Mouse (Mus musculus) heart, adult 2 months (tissue): ENCODE results near the gene 4632433K11Rik. TPM values are rescaled to one million over a fixed set of nuclear protein-coding genes. Genes with fewer than 3 reads are reported as not detected.
"Not testable (repeated sequence)": the region's sequence is repeated elsewhere in the genome, so short reads cannot be mapped to it uniquely, and the experiment has no call there.

Experiments
- DNase-seq, 2 experiments: peaks; one replicate each; pipeline ENCODE4 v3.0.0; 2021
- H3K27ac ChIP-seq: fragments of 200-600 bp; 2 replicates; pipeline ENCODE4 v1.8.1; 2022
- H3K27me3 ChIP-seq: fragments of 200-500 bp; 2 replicates; pipeline ENCODE4 v1.6.1; 2012; ENCODE audit warnings: mild to moderate bottlenecking, low read length, inconsistent platforms, mixed read lengths; ENCODE audit not compliant: control insufficient read depth, insufficient read depth
- H3K36me3 ChIP-seq: fragments of 200-500 bp; 2 replicates; pipeline ENCODE4 v1.6.1; 2012; ENCODE audit warnings: low read length, inconsistent platforms; ENCODE audit not compliant: control insufficient read depth, insufficient read depth
- H3K4me1 ChIP-seq: fragments of 200-500 bp; 2 replicates; pipeline ENCODE4 v1.6.1; 2011; ENCODE audit warnings: low read length; ENCODE audit not compliant: control insufficient read depth, insufficient read depth
- H3K4me3 ChIP-seq: fragments of 200-600 bp; 2 replicates; pipeline ENCODE4 v1.8.1; 2022
- H3K79me2 ChIP-seq: fragments of 200-500 bp; replicated peaks from 2 replicates; pipeline ENCODE4 v1.6.1; 2012; ENCODE audit warnings: mild to moderate bottlenecking, inconsistent platforms, low read length, moderate library complexity, mixed read lengths; ENCODE audit not compliant: control insufficient read depth, insufficient read depth
- H3K9ac ChIP-seq: fragments of 200-500 bp; 2 replicates; pipeline ENCODE4 v1.6.1; 2012; ENCODE audit warnings: low read depth, mild to moderate bottlenecking, control low read depth, inconsistent platforms, low read length, mixed read lengths
- CTCF ChIP-seq: fragments of 200-600 bp; IDR thresholded peaks from 2 replicates; pipeline ENCODE4 v1.8.1; 2022; ENCODE audit warnings: antibody characterized with exemption, mild to moderate bottlenecking, moderate library complexity
- EP300 ChIP-seq: fragments of 200-500 bp; IDR thresholded peaks from 2 replicates; pipeline ENCODE4 v1.6.1; 2011; ENCODE audit warnings: low read depth, low read length, control low read depth; ENCODE audit not compliant: insufficient read depth
- POLR2A ChIP-seq: fragments of 200-500 bp; IDR thresholded peaks from 2 replicates; pipeline ENCODE4 v1.6.1; 2011; ENCODE audit warnings: mild to moderate bottlenecking, low read depth, low read length, control low read depth; ENCODE audit not compliant: insufficient read depth
- WGBS: fragments of 180-500 bp; shearing (Covaris S2); methylation state at CpG from one replicate; pipeline ENCODE4 v1.1.7; 2018; 5-methylcytosine and 5-hydroxymethylcytosine counted together
- intact Hi-C: fragments of 180-260 bp; cut with DNase I; formaldehyde crosslinking; loops from one replicate; pipeline ENCODE4 v1.15.1; 2025
- polyA plus RNA-seq: library from polyadenylated mRNA; depleted of rRNA; stranded (reverse); fragments of >200 nt; gene quantifications from 2 replicates; pipeline ENCODE4 v1.2.3, GENCODE M21; 2012
- total RNA-seq, 2 experiments: library from RNA; stranded (reverse); gene quantifications; 2 replicates each; pipeline ENCODE4 v1.2.3; 2021

The 4632433K11Rik gene
- total and polyA plus RNA-seq, 3 experiments: not detected

GRCm38 (mm10) chr7:5074984-5075383 lies 41.1 kb downstream of the 4632433K11Rik start:
- no peaks in the 10 kb centered on the region for H3K4me1 ChIP-seq
- peaks cover 12% of the 10 kb centered on the region for H3K36me3 ChIP-seq
- peaks cover 2% of the 10 kb centered on the region for H3K79me2 ChIP-seq
- H3K27me3 ChIP-seq: no peaks in the 10 kb centered on the region
- TF ChIP-seq POLR2A (no peak), CTCF (no peak), EP300 (no peak)
- H3K27ac ChIP-seq: no peak overlapping the region
- no peak overlapping the region for H3K4me3 ChIP-seq
- WGBS: 90% methylated on average over 5 of the region's 5 CpGs
- no peak for DNase-seq
- intact Hi-C loops: no loop called here
- H3K9ac ChIP-seq: no peak overlapping the region

GRCm38 (mm10) chr7:5076931-5077330 lies 43.0 kb downstream of the 4632433K11Rik start:
- H3K4me1 ChIP-seq: peaks cover 1% of the 10 kb centered on the region
- WGBS: 75% methylated on average over 2 of the region's 2 CpGs
- no peak overlapping the region for H3K9ac ChIP-seq
- peaks cover 1% of the 10 kb centered on the region for H3K79me2 ChIP-seq
- intact Hi-C loops: no loop called here
- peaks cover 13% of the 10 kb centered on the region for H3K36me3 ChIP-seq
- no peak for DNase-seq
- H3K4me3 ChIP-seq: no peak overlapping the region
- TF ChIP-seq CTCF (no peak), POLR2A (no peak), EP300 (no peak)
- H3K27me3 ChIP-seq: no peaks in the 10 kb centered on the region
- no peak overlapping the region for H3K27ac ChIP-seq

- 35% methylated on average over 10 of the region's 13 CpGs for WGBS
- not testable (repeated sequence) for H3K27me3 ChIP-seq, H3K4me1 ChIP-seq, DNase-seq, H3K79me2 ChIP-seq
- Histone ChIP-seq H3K27ac (peak overlapping the region; percentile 96), H3K9ac (peak overlapping the region; percentile 45), H3K36me3 (peaks cover 17% of the 10 kb centered on the region), H3K4me3 (peak overlapping the region; percentile 95)
- intact Hi-C loops: loop anchor here (1.0 kb wide), 1 partner anchor 46 kb away; the partner anchor contains the start of gene Rasl2-9
These were observed 45.6 kb downstream of the 4632433K11Rik start for GRCm38 (mm10) chr7:5079365-5080009.

GRCm38 (mm10) chr7:5080010-5080751 lies 46.3 kb downstream of the 4632433K11Rik start, which contains the start of gene Epn1:
Epn1 (plus strand) TSS chr7:5080235.
- H3K4me3 ChIP-seq: peak within 1 kb of the TSS; percentile 95
- TF ChIP-seq EP300: peak; percentile 91
- TF ChIP-seq CTCF: no peak
- peak; percentile 86 for TF ChIP-seq POLR2A
- peak; percentile 96 to 98 for DNase-seq
- H3K27ac ChIP-seq: peak within 1 kb of the TSS; percentile 96
- H3K4me1 ChIP-seq: peaks cover 6% of the 10 kb centered on the region
- no peaks in the 10 kb centered on the region for H3K27me3 ChIP-seq
- intact Hi-C loops: loop anchor here (1.0 kb wide), 1 partner anchor 45 kb away; the partner anchor contains the start of gene Rasl2-9
- peaks cover 24% of the 10 kb centered on the region for H3K36me3 ChIP-seq
- H3K9ac ChIP-seq: peak within 1 kb of the TSS; percentile 91
- under 1% methylated on average over 67 of the region's 81 CpGs for WGBS
- H3K79me2 ChIP-seq: peaks cover 7% of the 10 kb centered on the region

GRCm38 (mm10) chr7:5080815-5081214 lies 46.9 kb downstream of the 4632433K11Rik start:
- Histone ChIP-seq H3K79me2 (peaks cover 9% of the 10 kb centered on the region), H3K9ac (peak overlapping the region; percentile 91), H3K4me1 (peaks cover 8% of the 10 kb centered on the region), H3K36me3 (peaks cover 26% of the 10 kb centered on the region), H3K27me3 (no peaks in the 10 kb centered on the region), H3K4me3 (peak overlapping the region; percentile 95), H3K27ac (peak overlapping the region; percentile 96)
- intact Hi-C loops: loop anchor here (1.0 kb wide), 1 partner anchor 44 kb away; the partner anchor contains the start of gene Rasl2-9
- DNase-seq: no peak
- WGBS: 3% methylated on average over 6 of the region's 6 CpGs
- TF ChIP-seq CTCF: no peak
- no peak for TF ChIP-seq EP300
- no peak for TF ChIP-seq POLR2A

GRCm38 (mm10) chr7:5081241-5081640 lies 47.3 kb downstream of the 4632433K11Rik start:
- DNase-seq: no peak
- peak overlapping the region; percentile 96 for H3K27ac ChIP-seq
- peaks cover 26% of the 10 kb centered on the region for H3K36me3 ChIP-seq
- WGBS: 15% methylated on average over 6 of the region's 6 CpGs
- intact Hi-C loops: no loop called here
- peak overlapping the region; percentile 95 for H3K4me3 ChIP-seq
- 0 out of 2 replicates have a peak overlapping the region, but pooled peaks have one; percentile 8 for H3K9ac ChIP-seq
- peaks cover 9% of the 10 kb centered on the region for H3K4me1 ChIP-seq
- H3K27me3 ChIP-seq: no peaks in the 10 kb centered on the region
- TF ChIP-seq CTCF: no peak; the same call in 1 of the 2 replicates
- no peak for TF ChIP-seq POLR2A
- no peak for TF ChIP-seq EP300
- peaks cover 12% of the 10 kb centered on the region for H3K79me2 ChIP-seq
